Mouse (Mus musculus) bone marrow, adult 2 months (tissue): ENCODE results near the gene Slc30a9.

Experiments
- CTCF ChIP-seq: fragments of 200-500 bp; IDR thresholded peaks from 2 replicates; pipeline ENCODE4 v1.5.1; 2011; ENCODE audit warnings: low read length, control low read depth; ENCODE audit not compliant: control insufficient read depth, insufficient read depth
- POLR2A ChIP-seq: fragments of 200-500 bp; IDR thresholded peaks from 2 replicates; pipeline ENCODE4 v1.6.1; 2011; ENCODE audit warnings: low read depth, mild to moderate bottlenecking, control low read depth, low read length, borderline replicate concordance; ENCODE audit not compliant: control insufficient read depth

- TF ChIP-seq CTCF = no peak
- no peak for TF ChIP-seq POLR2A
These were observed 6.8 kb upstream of the Slc30a9 start for GRCm38 (mm10) chr5:67299847-67300412.
